Mouse (Mus musculus): ENCODE measurements at regions not wholly inside any gene's neighbourhood (a gene's known extent, or its start where the extent isn't known, plus 50 kb on each side); places are given as distances from the start of the nearest gene placed in this dataset.
A peak's percentile ranks its signal among the peaks of the same experiment; 100 is the strongest.

GRCm38 (mm10) chr2:142964340-142964739 lies 63.0 kb upstream of the Kif16b start:
- no peak for DNase-seq (ENCODE audit: low spot score)

GRCm38 (mm10) chr2:142967250-142967649 lies 65.9 kb upstream of the Kif16b start:
- peak; percentile 19 for DNase-seq (ENCODE audit: low spot score)

GRCm38 (mm10) chr2:142980771-142981170 lies 79.4 kb upstream of the Kif16b start:
- DNase-seq (ENCODE audit: low spot score), result no peak

- no peak for DNase-seq (ENCODE audit: low spot score)
Observed at GRCm38 (mm10) chr2:142988691-142989090, 74.1 kb upstream of the Snrpb2 start.

GRCm38 (mm10) chr2:142996088-142996487 lies 66.8 kb upstream of the Snrpb2 start:
- DNase-seq (ENCODE audit: low spot score), result no peak

GRCm38 (mm10) chr2:143002874-143003273 lies 60.0 kb upstream of the Snrpb2 start:
- DNase-seq (ENCODE audit: low spot score), result no peak

GRCm38 (mm10) chr2:143003341-143003740 lies 59.5 kb upstream of the Snrpb2 start:
- DNase-seq (ENCODE audit: low spot score), result no peak

GRCm38 (mm10) chr2:143011380-143011779 lies 51.5 kb upstream of the Snrpb2 start:
- no peak for DNase-seq (ENCODE audit: low spot score)
